Mouse (Mus musculus): ENCODE results near the gene Zmiz2. TPM values are rescaled to one million over a fixed set of nuclear protein-coding genes. Genes with fewer than 3 reads are reported as not detected.
"Not testable (repeated sequence)": the region's sequence is repeated elsewhere in the genome, so short reads cannot be mapped to it uniquely, and the experiment has no call there.

Gene Zmiz2
- polyA plus RNA-seq, 1 experiment from 2014 or later: 8.7 TPM

DNA sequence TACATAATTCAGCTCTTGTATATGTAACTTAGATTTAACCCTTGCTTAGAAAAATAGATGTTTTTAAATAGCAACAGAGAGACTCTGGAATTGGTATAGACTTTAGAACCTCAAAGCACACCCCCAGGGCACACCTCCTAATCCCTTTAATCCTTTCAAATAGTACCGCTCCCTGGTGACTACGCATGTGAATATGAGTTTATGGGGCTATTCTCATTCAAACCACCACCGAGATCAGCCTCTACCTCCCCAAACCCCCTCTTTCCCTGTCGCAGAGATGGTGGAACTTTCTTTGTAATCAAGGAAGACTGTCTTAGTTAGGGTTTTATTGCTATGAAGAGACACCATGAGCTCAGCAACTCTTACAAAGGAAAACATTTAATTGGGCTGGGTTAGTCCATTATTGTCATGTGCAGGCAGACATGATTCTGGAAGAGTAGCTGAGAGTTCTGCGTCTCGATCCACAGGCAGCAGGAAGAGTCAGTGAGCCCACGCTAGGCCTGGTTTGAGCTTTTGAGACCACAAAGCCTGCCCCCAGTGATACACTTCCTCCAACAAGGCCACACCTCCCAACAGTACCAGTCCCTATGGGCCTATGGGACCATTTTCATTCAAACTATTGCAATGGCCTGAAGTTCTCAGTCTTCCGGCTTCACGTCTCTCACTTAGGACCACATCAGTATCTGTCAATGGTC is 24.1 kb upstream of the Zmiz2 start:
- Histone ChIP-seq H3K4me1 (ENCODE audit: insufficient read depth, low read depth, low read length) (no peaks in the 10 kb centered on the region), H3K9ac (replicated peaks; ENCODE audit: low read depth) (no peak overlapping the region), H3K4me2 (replicated peaks; ENCODE audit: low read depth, low read length) (no peak overlapping the region), H3K27ac (ENCODE audit: low read length) (no peak overlapping the region), H3K36me3 (ENCODE audit: insufficient read depth, low read length) (no peaks in the 10 kb centered on the region), H3K4me3 (ENCODE audit: low read depth, low read length) (no peak overlapping the region), H3K9me3 (ENCODE audit: low read length) (no peaks in the 10 kb centered on the region), H3K27me3 (replicated peaks; ENCODE audit: insufficient read depth, low read length) (no peaks in the 10 kb centered on the region)
- no peak for ATAC-seq
- no peak for TF ChIP-seq CTCF (IDR thresholded peaks at IDR 0.05)
- no peak for TF ChIP-seq EP300 (IDR thresholded peaks at IDR 0.05)
- no peak for DNase-seq (ENCODE audit: low spot score)
- 93% methylated on average over 9 of the region's 9 CpGs for WGBS

GRCm38 (mm10) chr11:6365885-6366284 is 23.0 kb upstream of the Zmiz2 start:
- TF ChIP-seq EP300 (IDR thresholded peaks at IDR 0.05) (0 out of 2 replicates have a peak, but pooled peaks have one; percentile 32), CTCF (IDR thresholded peaks at IDR 0.05) (peak; percentile 93)
- H3K27ac ChIP-seq (ENCODE audit: low read length): no peak overlapping the region
- H3K36me3 ChIP-seq (ENCODE audit: insufficient read depth, low read length): no peaks in the 10 kb centered on the region
- H3K27me3 ChIP-seq (replicated peaks; ENCODE audit: insufficient read depth, low read length): no peaks in the 10 kb centered on the region
- DNase-seq (ENCODE audit: low spot score): peak; percentile 91
- H3K4me2 ChIP-seq (replicated peaks; ENCODE audit: low read depth, low read length): 0 out of 2 replicates have a peak overlapping the region, but pooled peaks have one; percentile 8
- H3K9me3 ChIP-seq (ENCODE audit: low read length): no peaks in the 10 kb centered on the region
- peak; percentile 93 for ATAC-seq
- H3K4me3 ChIP-seq (ENCODE audit: low read depth, low read length): no peak overlapping the region
- H3K9ac ChIP-seq (replicated peaks; ENCODE audit: low read depth): no peak overlapping the region
- 13% methylated on average over 11 of the region's 11 CpGs for WGBS
- no peaks in the 10 kb centered on the region for H3K4me1 ChIP-seq (ENCODE audit: insufficient read depth, low read depth, low read length)

GRCm38 (mm10) chr11:6366434-6366833 is 22.4 kb upstream of the Zmiz2 start:
- Histone ChIP-seq H3K9ac (replicated peaks; ENCODE audit: low read depth) (no peak overlapping the region), H3K36me3 (ENCODE audit: insufficient read depth, low read length) (no peaks in the 10 kb centered on the region), H3K9me3 (ENCODE audit: low read length) (no peaks in the 10 kb centered on the region), H3K4me1 (ENCODE audit: insufficient read depth, low read depth, low read length) (no peaks in the 10 kb centered on the region), H3K4me3 (ENCODE audit: low read depth, low read length) (no peak overlapping the region), H3K27ac (ENCODE audit: low read length) (no peak overlapping the region), H3K27me3 (replicated peaks; ENCODE audit: insufficient read depth, low read length) (no peaks in the 10 kb centered on the region), H3K4me2 (replicated peaks; ENCODE audit: low read depth, low read length) (no peak overlapping the region)
- DNase-seq (ENCODE audit: low spot score) (no peak), ATAC-seq (peak; percentile 6; the same call in 1 of the 2 replicates)
- 67% methylated on average over 6 of the region's 6 CpGs for WGBS
- no peak for TF ChIP-seq EP300 (IDR thresholded peaks at IDR 0.05)
- TF ChIP-seq CTCF (IDR thresholded peaks at IDR 0.05): no peak

- no peaks in the 10 kb centered on the region for H3K27me3 ChIP-seq (replicated peaks; ENCODE audit: insufficient read depth, low read length)
- WGBS: 49% methylated on average over 4 of the region's 4 CpGs
- no peaks in the 10 kb centered on the region for H3K4me1 ChIP-seq (ENCODE audit: insufficient read depth, low read depth, low read length)
- H3K9me3 ChIP-seq (ENCODE audit: low read length): no peaks in the 10 kb centered on the region
- no peak for DNase-seq (ENCODE audit: low spot score)
- no peak for TF ChIP-seq CTCF (IDR thresholded peaks at IDR 0.05)
- no peak for TF ChIP-seq EP300 (IDR thresholded peaks at IDR 0.05)
- H3K9ac ChIP-seq (replicated peaks; ENCODE audit: low read depth): no peak overlapping the region
- no peak overlapping the region for H3K27ac ChIP-seq (ENCODE audit: low read length)
- H3K4me2 ChIP-seq (replicated peaks; ENCODE audit: low read depth, low read length): no peak overlapping the region
- ATAC-seq: no peak
- H3K36me3 ChIP-seq (ENCODE audit: insufficient read depth, low read length): no peaks in the 10 kb centered on the region
- no peak overlapping the region for H3K4me3 ChIP-seq (ENCODE audit: low read depth, low read length)
Measured at GRCm38 (mm10) chr11:6367156-6367555, 21.7 kb upstream of the Zmiz2 start.

GRCm38 (mm10) chr11:6367986-6368385 is 20.9 kb upstream of the Zmiz2 start:
- not testable (repeated sequence) for DNase-seq (ENCODE audit: low spot score); H3K9ac ChIP-seq (replicated peaks; ENCODE audit: low read depth); ATAC-seq; H3K4me2 ChIP-seq (replicated peaks; ENCODE audit: low read depth, low read length); H3K9me3 ChIP-seq (ENCODE audit: low read length); H3K27ac ChIP-seq (ENCODE audit: low read length); H3K27me3 ChIP-seq (replicated peaks; ENCODE audit: insufficient read depth, low read length); H3K4me3 ChIP-seq (ENCODE audit: low read depth, low read length); H3K4me1 ChIP-seq (ENCODE audit: insufficient read depth, low read depth, low read length); H3K36me3 ChIP-seq (ENCODE audit: insufficient read depth, low read length)
- 87% methylated on average over 5 of the region's 5 CpGs for WGBS

DNA sequence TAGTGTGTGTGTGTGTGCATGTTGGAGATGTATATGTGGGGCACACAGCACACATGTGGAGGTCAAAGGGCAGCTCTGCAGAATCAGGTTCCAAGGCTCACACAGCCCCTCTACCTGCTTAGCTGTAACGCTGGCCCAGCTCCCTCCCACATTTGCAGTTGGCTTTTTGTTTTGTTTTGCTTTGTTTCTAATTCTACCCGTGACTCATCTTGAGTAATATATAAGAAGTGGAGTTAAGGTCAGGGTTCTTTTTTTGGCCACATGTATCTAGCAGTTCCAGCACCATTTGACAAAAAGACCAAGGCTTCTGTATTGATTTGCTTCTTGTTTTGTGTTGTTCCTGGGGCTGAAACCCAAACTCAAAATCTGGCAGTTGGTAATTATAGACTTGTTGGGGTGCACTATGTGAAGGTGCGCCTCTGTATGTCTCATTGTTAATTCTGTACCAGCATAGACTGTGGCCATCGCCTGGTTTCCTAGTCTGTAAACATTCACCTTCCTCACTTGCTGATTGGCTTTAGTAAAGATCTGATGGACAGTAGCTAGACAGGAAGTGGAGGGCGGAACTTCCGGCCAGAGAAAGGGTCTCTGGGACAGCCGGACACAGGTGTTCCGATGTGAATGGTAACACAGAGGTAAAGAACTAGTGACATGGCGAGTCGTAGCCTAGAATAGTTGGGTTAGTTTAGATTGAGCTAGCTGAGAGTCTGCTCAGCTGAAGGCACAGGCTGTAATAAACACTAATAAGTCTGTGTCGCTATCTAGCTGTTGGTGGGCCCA is 17.3 kb upstream of the Zmiz2 start:
- H3K4me3 ChIP-seq (ENCODE audit: low read depth, low read length): no peak overlapping the region
- no peak overlapping the region for H3K4me2 ChIP-seq (replicated peaks; ENCODE audit: low read depth, low read length)
- 78% methylated on average over 11 of the region's 11 CpGs for WGBS
- H3K9me3 ChIP-seq (ENCODE audit: low read length): no peaks in the 10 kb centered on the region
- H3K4me1 ChIP-seq (ENCODE audit: insufficient read depth, low read depth, low read length): no peaks in the 10 kb centered on the region
- no peak for ATAC-seq
- H3K9ac ChIP-seq (replicated peaks; ENCODE audit: low read depth): no peak overlapping the region
- no peaks in the 10 kb centered on the region for H3K27me3 ChIP-seq (replicated peaks; ENCODE audit: insufficient read depth, low read length)
- no peak for DNase-seq (ENCODE audit: low spot score)
- no peak overlapping the region for H3K27ac ChIP-seq (ENCODE audit: low read length)
- TF ChIP-seq EP300 (IDR thresholded peaks at IDR 0.05) (no peak), CTCF (IDR thresholded peaks at IDR 0.05) (no peak)
- H3K36me3 ChIP-seq (ENCODE audit: insufficient read depth, low read length): no peaks in the 10 kb centered on the region
